Mouse (Mus musculus): Measurements from ENCODE around the gene Nat8f4. TPM values are rescaled to one million over a fixed set of nuclear protein-coding genes. Genes with fewer than 3 reads are reported as not detected.
A peak's percentile ranks its signal among the peaks of the same experiment; 100 is the strongest.
"Not testable (repeated sequence)": the region's sequence is repeated elsewhere in the genome, so short reads cannot be mapped to it uniquely, and the experiment has no call there.

Nat8f4 gene
- polyA plus RNA-seq, 1 experiment from 2014 or later: 6.2 TPM

- H3K4me3 ChIP-seq (replicated peaks; ENCODE audit: low read length): no peak overlapping the region
- H3K9ac ChIP-seq: no peak overlapping the region
- no peaks in the 10 kb centered on the region for H3K27me3 ChIP-seq (ENCODE audit: control insufficient read depth, insufficient read depth, low read length)
- no peaks in the 10 kb centered on the region for H3K4me1 ChIP-seq (replicated peaks; ENCODE audit: control insufficient read depth, insufficient read depth, low read length)
- no peaks in the 10 kb centered on the region for H3K9me3 ChIP-seq (ENCODE audit: control insufficient read depth, low read length)
- H3K4me2 ChIP-seq (replicated peaks): no peak overlapping the region
- no peaks in the 10 kb centered on the region for H3K36me3 ChIP-seq (replicated peaks; ENCODE audit: control insufficient read depth, insufficient read depth)
- DNase-seq (ENCODE audit: low spot score) (no peak), ATAC-seq (ENCODE audit: low FRiP score) (no peak)
- H3K27ac ChIP-seq: no peak overlapping the region
- WGBS: 78% methylated on average over 3 of the region's 3 CpGs
Measured at GRCm38 (mm10) chr6:85908341-85908740, 3.7 kb upstream of the Nat8f4 start.

DNA sequence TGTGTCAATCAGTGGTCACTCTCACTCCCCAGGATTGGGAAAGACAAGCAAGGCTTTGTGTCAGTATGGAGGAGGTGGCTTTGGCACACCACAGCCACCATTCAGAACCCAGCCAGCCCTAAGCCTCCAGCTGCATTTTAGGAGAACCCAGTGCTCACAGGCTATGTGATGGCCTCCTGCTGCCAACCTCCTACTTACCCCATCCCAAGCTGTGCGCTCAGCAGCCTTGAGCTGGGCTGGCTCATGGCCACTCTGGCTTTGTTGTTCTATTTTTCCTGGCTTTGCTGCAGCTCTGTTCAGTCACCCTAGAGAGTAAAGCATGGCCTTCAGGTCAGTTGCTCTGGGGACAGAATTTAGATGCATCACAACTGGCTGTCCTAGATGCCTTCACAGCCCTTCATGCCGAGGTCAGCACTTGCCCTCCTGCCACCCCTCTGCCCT lies 2.2 kb upstream of the Nat8f4 start:
- H3K4me2 ChIP-seq (replicated peaks); H3K27me3 ChIP-seq (ENCODE audit: control insufficient read depth, insufficient read depth, low read length); H3K9me3 ChIP-seq (ENCODE audit: control insufficient read depth, low read length); H3K4me3 ChIP-seq (replicated peaks; ENCODE audit: low read length); DNase-seq (ENCODE audit: low spot score); H3K36me3 ChIP-seq (replicated peaks; ENCODE audit: control insufficient read depth, insufficient read depth); H3K4me1 ChIP-seq (replicated peaks; ENCODE audit: control insufficient read depth, insufficient read depth, low read length); H3K27ac ChIP-seq; H3K9ac ChIP-seq: not testable (repeated sequence)
- 43% methylated on average over 2 of the region's 2 CpGs for whole genome bisulfite sequencing
- peak; percentile 70; the same call in 1 of the 2 replicates for ATAC-seq (ENCODE audit: low FRiP score)

- Histone ChIP-seq H3K4me2 (replicated peaks) (no peak overlapping the region), H3K27ac (no peak overlapping the region), H3K36me3 (replicated peaks; ENCODE audit: control insufficient read depth, insufficient read depth) (no peaks in the 10 kb centered on the region), H3K4me3 (replicated peaks; ENCODE audit: low read length) (no peak overlapping the region), H3K4me1 (replicated peaks; ENCODE audit: control insufficient read depth, insufficient read depth, low read length) (no peaks in the 10 kb centered on the region), H3K9ac (no peak overlapping the region), H3K9me3 (ENCODE audit: control insufficient read depth, low read length) (no peaks in the 10 kb centered on the region), H3K27me3 (ENCODE audit: control insufficient read depth, insufficient read depth, low read length) (no peaks in the 10 kb centered on the region)
- ATAC-seq (ENCODE audit: low FRiP score) (no peak), DNase-seq (ENCODE audit: low spot score) (no peak)
- 96% methylated on average over 2 of the region's 2 CpGs for WGBS
Measured at GRCm38 (mm10) chr6:85902303-85902702, 2.4 kb downstream of the Nat8f4 start.

DNA sequence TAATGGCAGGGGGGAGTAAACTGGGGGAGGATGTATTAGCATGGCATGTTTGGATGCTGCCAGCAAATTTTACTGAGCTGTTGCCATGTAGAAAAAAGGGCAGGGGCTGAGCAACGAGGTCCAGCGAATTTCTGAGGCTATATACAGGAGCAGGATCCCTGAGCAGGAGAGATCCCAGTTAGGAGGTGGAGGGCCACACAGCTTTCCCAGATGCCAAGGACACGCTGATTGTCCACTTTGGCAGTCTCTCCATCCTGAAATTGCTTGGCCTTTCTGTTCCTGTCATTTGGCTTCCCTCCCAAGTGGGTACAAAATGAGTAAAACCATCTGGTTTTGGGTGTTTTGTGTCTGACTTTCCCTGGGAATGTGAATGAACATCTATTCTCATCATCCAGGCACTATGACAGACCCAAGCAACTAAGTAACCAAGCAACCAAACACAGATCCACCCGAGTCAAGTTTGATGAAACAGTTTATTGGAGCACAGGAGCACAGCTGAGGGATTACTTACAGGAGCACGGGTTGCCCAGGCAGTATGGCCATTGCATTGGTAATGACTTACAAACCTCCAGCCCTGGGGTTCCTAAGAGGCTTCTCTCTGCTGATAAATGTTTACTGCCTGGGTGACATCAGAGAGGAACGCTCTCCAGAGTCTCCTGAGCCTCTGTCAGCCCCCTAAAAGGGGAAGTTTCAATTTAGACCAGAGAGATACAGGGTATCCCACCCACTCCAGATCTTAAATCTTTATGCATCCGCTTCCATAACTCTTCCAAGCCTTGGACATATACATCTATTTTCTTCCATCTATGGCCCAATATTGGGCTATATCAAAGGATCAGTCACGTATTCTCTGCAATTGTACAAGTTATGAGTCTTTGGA lies 5.8 kb downstream of the Nat8f4 start:
- not testable (repeated sequence) for H3K27me3 ChIP-seq (ENCODE audit: control insufficient read depth, insufficient read depth, low read length); H3K4me3 ChIP-seq (replicated peaks; ENCODE audit: low read length); H3K4me1 ChIP-seq (replicated peaks; ENCODE audit: control insufficient read depth, insufficient read depth, low read length); DNase-seq (ENCODE audit: low spot score); H3K9me3 ChIP-seq (ENCODE audit: control insufficient read depth, low read length); H3K27ac ChIP-seq; H3K36me3 ChIP-seq (replicated peaks; ENCODE audit: control insufficient read depth, insufficient read depth); H3K4me2 ChIP-seq (replicated peaks); H3K9ac ChIP-seq
- WGBS: 75% methylated on average over 7 of the region's 8 CpGs
- peak; percentile 43; the same call in 1 of the 2 replicates for ATAC-seq (ENCODE audit: low FRiP score)

- 70% methylated on average over 25 of the region's 25 CpGs for whole genome bisulfite sequencing
- H3K4me2 ChIP-seq (replicated peaks); H3K4me3 ChIP-seq (replicated peaks; ENCODE audit: low read length); H3K27ac ChIP-seq; ATAC-seq (ENCODE audit: low FRiP score); H3K4me1 ChIP-seq (replicated peaks; ENCODE audit: control insufficient read depth, insufficient read depth, low read length); H3K36me3 ChIP-seq (replicated peaks; ENCODE audit: control insufficient read depth, insufficient read depth); H3K27me3 ChIP-seq (ENCODE audit: control insufficient read depth, insufficient read depth, low read length); H3K9ac ChIP-seq; DNase-seq (ENCODE audit: low spot score): not testable (repeated sequence)
- peaks cover 11% of the 10 kb centered on the region; the same call in 1 of the 2 replicates for H3K9me3 ChIP-seq (ENCODE audit: control insufficient read depth, low read length)
Measured at GRCm38 (mm10) chr6:85895061-85895648, 9.5 kb downstream of the Nat8f4 start.

GRCm38 (mm10) chr6:85888961-85889360 lies 15.7 kb downstream of the Nat8f4 start:
- Histone ChIP-seq H3K27ac (no peak overlapping the region), H3K4me3 (replicated peaks; ENCODE audit: low read length) (no peak overlapping the region), H3K36me3 (replicated peaks; ENCODE audit: control insufficient read depth, insufficient read depth) (no peaks in the 10 kb centered on the region), H3K9ac (no peak overlapping the region), H3K9me3 (ENCODE audit: control insufficient read depth, low read length) (peaks cover 16% of the 10 kb centered on the region; the same call in 1 of the 2 replicates), H3K4me1 (replicated peaks; ENCODE audit: control insufficient read depth, insufficient read depth, low read length) (no peaks in the 10 kb centered on the region), H3K4me2 (replicated peaks) (no peak overlapping the region), H3K27me3 (ENCODE audit: control insufficient read depth, insufficient read depth, low read length) (no peaks in the 10 kb centered on the region)
- 83% methylated on average over 2 of the region's 2 CpGs for WGBS
- no peak for DNase-seq (ENCODE audit: low spot score)
- no peak for ATAC-seq (ENCODE audit: low FRiP score)

DNA sequence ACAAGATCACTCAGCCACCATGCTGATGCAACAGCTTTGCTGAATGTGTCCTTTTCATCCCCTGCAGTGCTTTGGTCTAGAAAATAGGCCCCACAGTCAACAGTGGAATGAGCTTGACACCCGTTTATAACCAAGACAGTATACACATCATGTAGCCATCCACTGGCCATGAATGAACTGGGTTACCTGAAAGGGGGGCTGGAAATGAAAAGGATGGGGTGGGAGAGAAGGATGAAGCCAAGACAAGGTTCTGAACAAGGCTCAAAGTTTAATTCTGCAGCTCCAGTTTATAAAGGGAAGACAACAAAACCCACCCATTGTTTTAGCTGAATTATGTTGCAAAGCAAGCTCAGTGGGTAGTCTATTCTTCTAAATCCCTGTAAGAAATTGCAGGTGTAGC lies 20.4 kb downstream of the Nat8f4 start:
- H3K4me2 ChIP-seq (replicated peaks): no peak overlapping the region
- peaks cover 20% of the 10 kb centered on the region for H3K9me3 ChIP-seq (ENCODE audit: control insufficient read depth, low read length)
- no peak overlapping the region for H3K4me3 ChIP-seq (replicated peaks; ENCODE audit: low read length)
- DNase-seq (ENCODE audit: low spot score): no peak
- no peak for ATAC-seq (ENCODE audit: low FRiP score)
- 82% methylated on average over 1 of the region's 1 CpGs for WGBS
- no peaks in the 10 kb centered on the region for H3K4me1 ChIP-seq (replicated peaks; ENCODE audit: control insufficient read depth, insufficient read depth, low read length)
- no peaks in the 10 kb centered on the region for H3K36me3 ChIP-seq (replicated peaks; ENCODE audit: control insufficient read depth, insufficient read depth)
- H3K9ac ChIP-seq: no peak overlapping the region
- H3K27me3 ChIP-seq (ENCODE audit: control insufficient read depth, insufficient read depth, low read length): no peaks in the 10 kb centered on the region
- no peak overlapping the region for H3K27ac ChIP-seq

- not testable (repeated sequence) for H3K4me3 ChIP-seq (replicated peaks; ENCODE audit: low read length); H3K27ac ChIP-seq; H3K4me2 ChIP-seq (replicated peaks); H3K27me3 ChIP-seq (ENCODE audit: control insufficient read depth, insufficient read depth, low read length); H3K4me1 ChIP-seq (replicated peaks; ENCODE audit: control insufficient read depth, insufficient read depth, low read length); H3K36me3 ChIP-seq (replicated peaks; ENCODE audit: control insufficient read depth, insufficient read depth); H3K9ac ChIP-seq; DNase-seq (ENCODE audit: low spot score); ATAC-seq (ENCODE audit: low FRiP score)
- H3K9me3 ChIP-seq (ENCODE audit: control insufficient read depth, low read length): peaks cover 20% of the 10 kb centered on the region
- WGBS: 94% methylated on average over 9 of the region's 9 CpGs
Measured at GRCm38 (mm10) chr6:85883246-85883645, 21.4 kb downstream of the Nat8f4 start.

DNA sequence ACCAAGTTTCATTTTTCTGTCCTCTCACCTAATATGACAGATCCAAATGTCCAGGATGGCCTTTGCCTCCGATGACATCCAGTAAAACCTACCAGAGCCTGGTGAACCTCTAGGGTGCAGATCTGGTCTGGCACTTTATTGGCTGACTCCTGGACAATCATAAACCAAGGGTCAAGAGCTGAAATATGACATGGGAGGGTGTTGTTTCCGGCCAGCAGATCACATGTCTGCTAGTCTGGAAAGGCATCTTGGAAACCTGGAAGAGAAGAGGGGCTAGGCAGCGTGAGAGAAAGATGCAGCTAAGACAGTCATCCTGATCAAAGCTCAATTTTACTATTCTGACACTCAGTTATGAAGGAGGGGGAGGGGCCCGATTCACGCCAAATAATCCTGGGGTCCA lies 35.7 kb downstream of the Nat8f4 start, which contains the start of gene Nat8f2:
TSS of gene Nat8f2 (minus strand) at position 153 of the 400 bp plus-strand sequence.
- not testable (repeated sequence) for H3K9ac ChIP-seq; ATAC-seq (ENCODE audit: low FRiP score); H3K4me2 ChIP-seq (replicated peaks); DNase-seq (ENCODE audit: low spot score); H3K27me3 ChIP-seq (ENCODE audit: control insufficient read depth, insufficient read depth, low read length); H3K9me3 ChIP-seq (ENCODE audit: control insufficient read depth, low read length); H3K36me3 ChIP-seq (replicated peaks; ENCODE audit: control insufficient read depth, insufficient read depth); H3K27ac ChIP-seq; H3K4me3 ChIP-seq (replicated peaks; ENCODE audit: low read length); H3K4me1 ChIP-seq (replicated peaks; ENCODE audit: control insufficient read depth, insufficient read depth, low read length)
- WGBS: 91% methylated on average over 5 of the region's 5 CpGs
